Mouse (Mus musculus): ENCODE results near the gene Prss46. TPM values are rescaled to one million over a fixed set of nuclear protein-coding genes. Genes with fewer than 3 reads are reported as not detected.
"Not testable (repeated sequence)": the region's sequence is repeated elsewhere in the genome, so short reads cannot be mapped to it uniquely, and the experiment has no call there.

Prss46 gene
- polyA plus RNA-seq (2017; shearing (Covaris generic)), result not detected

- ATAC-seq, result no peak
These were observed at the start of gene Prss46 for GRCm38 (mm10) chr9:110844206-110844605. Gene Prss46 (plus strand): TSS chr9:110844506.

- ATAC-seq, result no peak
These were observed 47.3 kb upstream of the Prss46 start for GRCm38 (mm10) chr9:110797013-110797412.

- no peak for ATAC-seq
These were observed 46.4 kb upstream of the Prss46 start, which contains the start of gene Prss42 for GRCm38 (mm10) chr9:110797866-110798265. Gene Prss42 (plus strand): TSS chr9:110798166.

- no peak for ATAC-seq
These were observed 43.3 kb upstream of the Prss46 start for GRCm38 (mm10) chr9:110800834-110801479.

- no peak for ATAC-seq
These were observed 41.0 kb upstream of the Prss46 start for GRCm38 (mm10) chr9:110803294-110803693.

- no peak for ATAC-seq
These were observed 34.3 kb upstream of the Prss46 start for GRCm38 (mm10) chr9:110810051-110810450.

GRCm38 (mm10) chr9:110813789-110814188 is 30.5 kb upstream of the Prss46 start, which contains the start of gene Prss44:
Gene Prss44 (plus strand): TSS chr9:110813994.
- no peak for ATAC-seq

- not testable (repeated sequence) for ATAC-seq
These were observed 23.8 kb upstream of the Prss46 start for GRCm38 (mm10) chr9:110820546-110820945.

- no peak for ATAC-seq
These were observed 22.9 kb upstream of the Prss46 start for GRCm38 (mm10) chr9:110821436-110821835.

- ATAC-seq, result no peak
These were observed 18.9 kb upstream of the Prss46 start for GRCm38 (mm10) chr9:110825426-110825825.

GRCm38 (mm10) chr9:110825832-110826231 is 18.5 kb upstream of the Prss46 start:
- ATAC-seq, result no peak

- ATAC-seq, result no peak
These were observed 17.9 kb upstream of the Prss46 start, which contains the start of gene Prss43 for GRCm38 (mm10) chr9:110826390-110826789. Gene Prss43 (plus strand): TSS chr9:110826690.

- ATAC-seq, result no peak
These were observed 11.3 kb upstream of the Prss46 start for GRCm38 (mm10) chr9:110833021-110833420.

GRCm38 (mm10) chr9:110834411-110834810 is 9.9 kb upstream of the Prss46 start, which contains the start of gene Prss45:
Gene Prss45 (plus strand): TSS chr9:110834588.
- no peak for ATAC-seq

GRCm38 (mm10) chr9:110834961-110835360 is 9.3 kb upstream of the Prss46 start:
- ATAC-seq, result no peak

GRCm38 (mm10) chr9:110836112-110836511 is 8.2 kb upstream of the Prss46 start:
- no peak for ATAC-seq

- ATAC-seq, result no peak
These were observed 3.4 kb upstream of the Prss46 start for GRCm38 (mm10) chr9:110840905-110841304.

GRCm38 (mm10) chr9:110841438-110841837 is 2.9 kb upstream of the Prss46 start:
- no peak for ATAC-seq

- no peak for ATAC-seq
These were observed 4.9 kb downstream of the Prss46 start for GRCm38 (mm10) chr9:110849162-110849561.

GRCm38 (mm10) chr9:110855903-110856302 is 11.6 kb downstream of the Prss46 start:
- no peak for ATAC-seq

- ATAC-seq, result no peak
These were observed 12.6 kb downstream of the Prss46 start for GRCm38 (mm10) chr9:110856920-110857319.

GRCm38 (mm10) chr9:110857781-110858472 is 13.6 kb downstream of the Prss46 start, which contains the start of gene Prss50:
Gene Prss50 (plus strand): TSS chr9:110857967.
- no peak for ATAC-seq

- no peak for ATAC-seq
These were observed 14.2 kb downstream of the Prss46 start for GRCm38 (mm10) chr9:110858523-110858922.
